Mouse (Mus musculus) embryo, embryonic 9.5 days (tissue): ENCODE results near the gene Olfr1282.
"Not testable (repeated sequence)": the region's sequence is repeated elsewhere in the genome, so short reads cannot be mapped to it uniquely, and the experiment has no call there.

Experiments
- DNase-seq: peaks from one replicate; pipeline ENCODE4 v3.0.0-alpha.2; 2017; ENCODE audit errors: extremely low spot score

Gene Olfr1282

GRCm38 (mm10) chr2:111335976-111336375 lies at the start of gene Olfr1282:
Olfr1282 (minus strand) TSS chr2:111336076.
- no peak for DNase-seq

DNA sequence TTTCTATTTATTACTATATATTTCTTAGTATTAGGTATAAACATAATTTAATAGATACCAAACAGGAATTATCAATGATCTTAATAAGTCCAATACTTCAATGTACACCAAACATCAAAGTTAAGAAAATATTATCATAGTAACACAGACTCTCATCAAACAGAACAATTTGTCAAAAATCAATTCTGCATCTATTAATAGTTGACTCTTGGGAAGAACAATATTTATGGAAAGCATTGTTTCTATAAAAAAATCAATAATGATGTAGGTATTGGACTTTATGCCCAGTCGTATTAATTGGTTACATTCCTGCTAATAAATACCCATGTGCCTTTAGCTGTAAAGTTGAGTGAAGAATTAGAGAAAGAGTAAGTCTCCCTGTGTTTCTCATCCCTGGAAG lies 39.3 kb upstream of the Olfr1282 start, which contains the start of gene Olfr1284:
Olfr1284 (plus strand) TSS at position 301 of the 400 bp plus-strand sequence.
- DNase-seq = no peak

DNA sequence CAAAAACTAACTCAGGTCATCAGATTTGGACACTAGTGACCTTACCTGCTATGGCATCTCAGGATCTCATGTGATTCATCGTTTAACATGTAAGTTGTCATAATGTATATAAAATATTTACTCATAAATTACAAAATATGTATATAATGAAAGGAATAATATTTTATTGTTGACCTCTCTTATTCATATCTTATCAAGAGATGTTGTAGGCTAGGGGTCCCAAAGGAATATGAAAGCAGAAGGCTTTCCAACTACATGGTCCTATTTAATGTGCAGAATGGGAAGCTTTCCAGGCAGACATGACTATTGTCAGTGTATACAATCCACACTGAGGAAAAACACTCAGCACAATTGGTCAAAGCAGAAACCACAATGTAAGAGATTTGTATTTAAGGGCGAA lies 30.6 kb upstream of the Olfr1282 start, which contains the start of gene Olfr1283:
Olfr1283 (plus strand) TSS at position 301 of the 400 bp plus-strand sequence.
- no peak for DNase-seq

- DNase-seq = not testable (repeated sequence)
Measured at GRCm38 (mm10) chr2:111333721-111334120, 2.2 kb downstream of the Olfr1282 start.

- no peak for DNase-seq
Measured at GRCm38 (mm10) chr2:111326220-111326619, 9.7 kb downstream of the Olfr1282 start, which contains the start of gene Olfr1281. Olfr1281 (plus strand) TSS chr2:111326520.

DNA sequence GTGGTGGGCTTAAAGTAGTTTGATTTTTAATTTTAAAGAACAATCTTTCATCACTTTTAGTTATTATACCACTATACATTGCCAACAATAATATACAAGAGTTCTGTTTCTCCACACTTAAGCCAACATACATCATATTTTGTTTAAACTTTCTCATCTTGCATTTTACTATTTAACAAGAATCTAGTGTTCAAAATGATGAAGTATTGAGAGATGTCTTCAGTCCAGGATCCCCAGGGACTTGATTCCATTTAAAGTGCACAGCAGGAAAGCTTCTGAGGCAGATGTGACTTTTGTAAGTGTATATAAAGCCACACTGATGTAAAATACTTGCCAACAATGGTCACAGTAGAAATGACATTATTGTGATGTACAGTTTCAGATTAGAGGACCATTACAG lies 22.2 kb downstream of the Olfr1282 start, which contains the start of gene Olfr1280:
Olfr1280 (plus strand) TSS at position 301 of the 400 bp plus-strand sequence.
- DNase-seq = no peak

- DNase-seq = no peak
Measured at GRCm38 (mm10) chr2:111300374-111300773, 35.5 kb downstream of the Olfr1282 start, which contains the start of gene Olfr1279. Olfr1279 (plus strand) TSS chr2:111300635.

- DNase-seq = no peak
Measured at GRCm38 (mm10) chr2:111298541-111298940, 37.3 kb downstream of the Olfr1282 start.

DNA sequence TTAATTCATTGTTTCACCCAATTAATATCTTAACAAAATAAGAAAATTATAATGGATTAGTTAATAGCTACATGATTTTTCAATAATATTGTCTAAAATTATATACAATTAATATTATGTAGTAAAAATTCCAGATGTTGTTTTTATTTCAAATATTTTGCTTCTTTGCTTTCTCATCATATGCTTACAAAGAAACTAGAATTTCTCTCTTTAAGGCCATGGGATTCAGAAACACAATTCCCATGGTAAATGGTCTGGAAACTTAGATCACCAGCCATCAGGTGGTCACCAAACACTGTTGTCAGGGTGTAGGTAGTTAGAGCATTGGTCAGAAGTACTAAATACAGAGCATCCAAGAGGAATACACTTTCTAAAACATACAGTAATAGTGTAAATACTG lies 46.0 kb downstream of the Olfr1282 start, which contains the start of gene Olfr1278:
Olfr1278 (plus strand) TSS at position 301 of the 400 bp plus-strand sequence.
- DNase-seq = no peak
